Mouse (Mus musculus) lung, adult 2 months (tissue): ENCODE results near the gene Rnf167.

Source experiments
- CTCF ChIP-seq: fragments of 200-500 bp; IDR thresholded peaks from 2 replicates; pipeline ENCODE4 v1.5.1; 2011; ENCODE audit warnings: mild to moderate bottlenecking, low read length, control low read depth; ENCODE audit not compliant: insufficient read depth
- POLR2A ChIP-seq: fragments of 200-500 bp; IDR thresholded peaks from 2 replicates; pipeline ENCODE4 v1.6.1; 2011; ENCODE audit warnings: low read depth, mild to moderate bottlenecking, control low read depth, low read length, borderline replicate concordance; ENCODE audit errors: extremely low read depth

GRCm38 (mm10) chr11:70612505-70612904 is 34.5 kb upstream of the Rnf167 start:
- TF ChIP-seq POLR2A: no peak
- TF ChIP-seq CTCF: no peak
